Mouse (Mus musculus) thymus, adult 18-20 months (tissue): Measurements from ENCODE around the gene Prg3.

Experiments
- DNase-seq, 2 experiments: peaks; one replicate each; pipeline ENCODE4 v3.0.0; 2022; ENCODE audit warnings: mixed read lengths in 2 of 2

Gene Prg3

DNA sequence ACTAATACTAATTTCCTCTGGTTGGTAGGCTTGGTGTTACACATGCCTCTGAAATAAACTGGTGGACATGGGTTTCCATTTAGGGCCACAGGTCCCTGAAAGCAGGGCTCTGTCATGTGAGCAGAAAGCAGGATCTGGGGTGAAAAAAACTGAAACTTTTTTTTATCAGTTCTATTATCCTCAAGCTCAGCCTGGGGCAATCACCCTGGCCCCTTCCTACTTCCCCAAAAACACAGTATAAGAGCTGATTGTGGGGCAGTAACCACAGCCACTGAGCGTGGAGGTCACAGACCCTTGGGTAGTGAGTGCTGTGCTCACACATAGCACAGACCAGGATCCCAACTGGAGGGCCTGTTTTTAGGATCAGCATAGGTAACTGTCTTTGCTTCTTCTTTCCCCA, at the start of gene Prg3:
TSS of gene Prg3 (plus strand) at position 286 of the 400 bp plus-strand sequence.
- DNase-seq: no peak

- DNase-seq: no peak
These were observed 49.6 kb upstream of the Prg3 start for GRCm38 (mm10) chr2:84938249-84938946.

- no peak for DNase-seq
These were observed 48.7 kb upstream of the Prg3 start for GRCm38 (mm10) chr2:84939306-84939705.

DNA sequence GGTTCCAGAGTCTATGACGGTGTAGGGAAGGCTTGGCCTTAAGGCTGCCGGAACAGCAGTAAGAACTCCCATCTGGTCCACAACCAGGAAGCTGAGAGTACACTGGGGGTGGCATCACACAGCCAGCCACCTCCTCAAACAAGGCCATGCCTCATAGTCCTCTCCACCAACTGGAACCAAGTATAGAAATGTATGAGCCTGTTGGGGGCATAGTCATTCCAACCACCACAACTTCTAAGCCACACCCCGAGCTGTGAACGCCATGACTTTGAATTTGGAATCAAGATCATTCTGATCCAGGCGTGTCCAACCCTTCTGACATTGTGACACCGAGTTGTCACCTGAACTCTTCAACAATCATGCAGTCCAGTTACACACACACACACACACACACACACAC, 48.3 kb upstream of the Prg3 start:
- DNase-seq: no peak

DNA sequence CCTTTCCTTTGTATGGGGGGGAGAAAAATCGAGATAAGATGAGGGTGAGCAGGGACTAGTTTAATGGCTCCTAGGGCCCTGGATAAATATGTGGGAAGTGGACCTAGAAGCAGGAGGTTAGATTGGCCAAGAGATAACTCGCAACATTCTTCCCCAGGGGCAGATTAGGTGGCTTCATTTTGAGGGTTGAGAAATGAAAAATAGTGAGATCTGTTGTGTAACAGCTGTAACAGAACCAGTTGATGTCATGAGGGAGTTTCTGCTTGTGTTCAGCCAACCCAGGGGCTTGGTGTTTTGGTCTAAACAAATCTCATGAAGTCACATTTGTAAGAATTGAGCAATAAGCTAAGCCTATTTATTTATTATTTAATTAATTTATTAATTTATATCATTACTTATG, 46.7 kb upstream of the Prg3 start:
- no peak for DNase-seq

- DNase-seq: no peak
These were observed 46.2 kb upstream of the Prg3 start for GRCm38 (mm10) chr2:84941795-84942194.

DNA sequence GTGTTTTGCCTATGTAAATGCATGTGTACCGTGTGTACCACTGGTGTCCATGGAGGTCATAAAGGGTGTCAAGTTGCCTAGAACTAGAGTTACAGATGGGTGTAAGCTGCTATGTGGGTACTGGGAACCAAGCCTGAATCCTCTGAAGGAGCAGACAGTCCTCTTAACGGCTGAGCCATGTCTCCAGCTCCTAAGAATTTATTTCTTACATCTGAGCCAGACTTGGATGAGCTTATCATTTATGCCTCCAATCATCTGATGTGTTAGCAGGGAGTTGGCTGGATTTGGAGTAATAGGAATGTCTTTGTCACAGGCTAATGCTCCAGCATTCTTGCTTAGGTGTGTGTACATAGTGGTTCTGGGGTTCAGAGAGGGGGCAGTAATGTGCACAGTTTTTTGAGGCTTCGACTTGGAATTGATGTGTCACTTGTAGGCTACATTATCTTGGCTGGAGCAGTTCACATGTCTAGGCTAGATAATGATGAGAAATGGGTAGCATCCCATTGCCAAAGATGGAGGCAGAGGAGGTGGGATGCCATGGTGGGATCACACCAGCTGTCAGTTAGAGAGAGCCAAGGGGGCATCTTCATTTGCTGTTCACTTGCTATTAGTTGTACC, 40.8 kb upstream of the Prg3 start:
- no peak for DNase-seq

DNA sequence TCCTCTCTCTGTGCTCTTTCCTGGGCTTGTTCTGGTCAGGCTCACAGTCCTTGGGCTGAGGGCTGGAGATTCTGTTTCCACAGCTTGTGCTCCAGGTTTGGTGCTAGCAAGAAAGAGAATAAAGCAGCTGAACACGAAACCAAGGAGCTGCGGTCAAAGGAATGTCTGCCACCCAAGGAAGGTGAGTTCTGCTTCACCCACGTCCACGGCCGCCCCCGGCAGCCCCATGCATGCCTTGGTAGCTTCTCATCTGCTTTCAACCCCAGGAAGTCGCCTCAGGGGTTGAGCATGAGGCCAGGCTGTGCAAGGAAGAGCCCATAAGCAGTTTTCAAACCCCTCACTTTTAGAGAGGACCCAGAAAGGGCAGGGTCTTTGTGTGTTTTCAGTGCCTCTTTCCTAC, 39.8 kb upstream of the Prg3 start:
- no peak for DNase-seq

DNA sequence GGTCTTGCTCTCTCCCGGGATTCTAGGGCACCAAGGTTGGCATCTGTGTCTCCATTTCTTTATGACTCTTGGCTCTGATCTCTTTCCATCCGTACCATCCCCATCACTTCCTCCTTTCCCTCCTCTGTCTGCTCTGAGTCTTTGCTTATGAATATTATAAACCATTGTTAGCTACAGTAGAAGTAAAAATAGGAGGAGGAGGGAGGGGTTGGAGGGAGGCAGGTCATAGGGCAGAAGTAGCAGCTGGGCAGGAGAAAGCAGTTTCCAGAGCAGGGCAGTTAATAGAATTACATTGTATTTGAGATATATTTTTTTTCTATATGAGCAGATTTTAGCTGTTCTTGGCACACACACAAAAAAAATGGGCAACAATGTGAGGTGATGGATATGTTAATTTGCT, 39.3 kb upstream of the Prg3 start:
- no peak for DNase-seq

DNA sequence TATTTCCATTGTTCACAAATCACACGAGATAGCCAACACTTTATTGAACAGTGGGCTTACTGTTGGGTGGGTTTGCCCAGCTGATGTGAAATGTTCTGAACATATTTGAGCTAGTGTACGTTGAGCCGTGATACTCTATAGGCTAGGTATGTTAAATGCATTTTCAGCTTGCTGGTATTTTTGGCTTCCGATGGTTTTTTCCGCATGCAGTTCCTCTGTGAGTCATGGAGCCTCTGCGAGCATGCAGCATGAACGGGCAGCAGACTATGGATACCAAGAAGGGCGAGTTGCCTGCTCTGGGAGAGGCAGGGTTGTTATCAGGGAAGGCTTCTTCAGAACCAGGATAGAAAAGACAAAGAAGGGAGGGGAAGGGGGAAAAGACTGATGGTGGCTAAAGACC, 37.0 kb upstream of the Prg3 start:
- DNase-seq: no peak

GRCm38 (mm10) chr2:84952251-84952650, 35.8 kb upstream of the Prg3 start:
- DNase-seq: no peak

GRCm38 (mm10) chr2:84952693-84953092, 35.3 kb upstream of the Prg3 start:
- no peak for DNase-seq

DNA sequence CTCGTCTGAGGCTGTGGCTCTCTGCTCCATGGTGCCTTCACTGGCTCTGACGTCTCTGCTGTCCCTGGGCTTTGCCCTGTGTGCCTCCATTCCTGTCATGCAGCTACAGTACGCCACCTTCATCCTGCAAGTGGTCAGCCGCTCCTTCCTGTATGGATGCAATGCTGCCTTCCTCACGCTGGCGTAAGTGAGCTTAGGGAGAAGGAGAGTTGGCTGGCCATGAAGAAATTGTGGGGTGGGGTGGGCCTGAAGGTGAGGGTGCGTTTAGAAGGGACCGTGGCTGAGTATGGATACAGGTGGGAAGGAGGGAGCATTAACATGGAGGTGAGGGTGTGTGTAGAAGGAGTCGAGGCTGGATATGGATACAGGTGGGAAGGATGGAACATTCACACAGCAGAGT, 32.6 kb upstream of the Prg3 start:
- no peak for DNase-seq

DNA sequence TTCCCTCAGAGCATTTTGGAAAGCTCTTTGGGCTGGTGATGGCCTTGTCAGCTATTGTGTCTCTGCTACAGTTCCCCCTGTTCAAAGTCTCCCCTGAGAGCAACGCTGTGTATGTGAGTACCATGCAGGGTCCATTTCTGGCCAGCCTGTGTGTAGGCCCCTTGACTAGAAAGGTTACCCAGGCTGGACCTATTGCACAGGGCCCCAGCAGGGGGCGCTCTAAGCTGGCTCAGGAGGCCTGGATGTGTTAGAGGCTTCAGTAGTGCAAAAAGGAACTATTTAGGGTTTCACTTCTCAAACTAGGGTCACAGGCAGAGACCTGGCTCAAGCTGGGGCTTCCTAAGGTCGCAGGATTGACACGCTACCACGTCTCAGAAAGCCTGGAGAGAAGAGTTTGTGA, 31.7 kb upstream of the Prg3 start:
- peak in 1 of 2 experiments; percentile 22 for DNase-seq

GRCm38 (mm10) chr2:84958588-84959264, 29.3 kb upstream of the Prg3 start:
- DNase-seq: no peak

DNA sequence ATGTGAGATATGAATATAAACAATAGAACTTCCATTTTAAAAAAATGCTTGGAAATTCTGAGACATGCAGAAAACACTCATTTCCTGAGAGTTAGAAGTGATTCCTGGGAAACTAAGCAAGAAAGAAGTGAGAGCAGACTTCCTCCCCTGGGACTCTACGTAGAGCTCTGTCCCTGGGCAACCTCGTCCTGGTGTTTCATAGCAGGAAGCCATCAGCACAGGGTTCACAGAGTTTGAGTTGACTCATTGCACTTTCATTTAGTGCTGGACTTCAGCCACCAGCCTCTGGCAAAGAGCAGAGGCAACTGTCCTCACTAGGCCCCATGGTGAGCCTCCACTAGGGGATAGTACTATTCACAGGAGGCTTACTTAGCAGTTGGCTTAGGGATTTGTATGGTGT, 26.7 kb upstream of the Prg3 start:
- no peak for DNase-seq

GRCm38 (mm10) chr2:84961901-84962300, 26.1 kb upstream of the Prg3 start:
- DNase-seq: no peak

DNA sequence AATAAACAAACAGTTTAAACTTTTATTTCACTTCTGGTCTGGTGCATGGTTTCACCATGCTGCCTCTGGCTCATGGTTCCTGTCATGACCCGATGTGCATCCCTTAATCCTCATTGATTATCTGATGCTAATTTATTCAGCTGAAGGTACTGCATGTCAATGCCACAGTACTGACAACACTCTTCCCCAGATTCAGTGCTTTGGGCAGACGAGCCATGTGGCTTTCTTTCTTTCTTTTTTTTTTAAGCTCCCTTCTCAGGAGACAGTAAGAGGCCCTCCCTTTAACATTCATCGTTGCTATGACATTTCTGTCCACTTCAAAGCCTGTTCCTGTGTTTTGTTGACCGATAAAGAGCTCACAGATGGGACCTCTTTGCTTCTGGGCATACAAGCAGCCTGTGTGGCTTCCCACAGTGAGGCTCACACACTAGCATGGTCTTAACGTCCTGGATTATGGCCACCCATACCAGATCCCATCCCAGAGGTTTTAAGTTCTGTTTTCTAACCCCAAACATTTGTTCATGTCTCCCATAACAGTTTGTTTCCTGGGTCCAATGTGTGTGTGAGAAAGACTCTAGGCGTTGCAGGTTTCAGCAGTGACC, 25.0 kb upstream of the Prg3 start:
- no peak for DNase-seq

- no peak for DNase-seq
These were observed 23.8 kb upstream of the Prg3 start for GRCm38 (mm10) chr2:84964111-84964801.

GRCm38 (mm10) chr2:84967318-84967991, 20.6 kb upstream of the Prg3 start:
- DNase-seq: no peak

- DNase-seq: no peak
These were observed 12.4 kb upstream of the Prg3 start for GRCm38 (mm10) chr2:84975580-84975979.

GRCm38 (mm10) chr2:84980188-84980587, 7.8 kb upstream of the Prg3 start, which contains the start of gene Prg2:
Gene Prg2 (plus strand): TSS chr2:84980461.
- no peak for DNase-seq

DNA sequence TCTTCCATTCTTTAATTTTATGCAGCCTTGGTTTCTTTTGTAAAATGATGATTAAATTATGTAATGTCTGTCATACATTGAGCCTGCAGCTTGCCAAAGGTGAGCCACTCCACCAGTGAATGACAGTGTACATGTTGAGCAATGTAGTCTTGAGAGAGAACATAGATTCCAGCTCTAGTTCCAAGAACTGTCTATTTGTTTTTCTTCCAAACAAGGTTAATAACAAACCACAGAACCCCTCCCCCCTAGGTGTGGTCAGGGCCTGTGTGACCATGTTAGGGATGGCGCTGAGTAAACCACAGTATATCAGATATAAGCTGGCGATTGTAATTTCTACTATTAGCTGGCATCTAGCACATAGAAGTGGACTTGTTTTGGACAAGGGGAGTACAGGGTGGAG, 8.4 kb downstream of the Prg3 start:
- no peak for DNase-seq
